Mouse (Mus musculus) embryonic facial prominence, embryonic 11.5 days (tissue): Measurements from ENCODE around the gene Uqcc3. TPM values are rescaled to one million over a fixed set of nuclear protein-coding genes. Genes with fewer than 3 reads are reported as not detected.
"Not testable (repeated sequence)": the region's sequence is repeated elsewhere in the genome, so short reads cannot be mapped to it uniquely, and the experiment has no call there.

Experiments
- ATAC-seq: fragments of 200-750 bp; cut with Nextera tagmentation; replicated peaks from 2 replicates; pipeline ENCODE4 v1.8.0; 2017; ENCODE audit warnings: low read depth; ENCODE audit not compliant: insufficient number of reproducible peaks, low FRiP score, low TSS enrichment
- DNase-seq: peaks from one replicate; pipeline ENCODE4 v3.0.0-alpha.2; 2015; ENCODE audit warnings: low spot score
- H3K27ac ChIP-seq: fragments of 300-500 bp; sonication (generic); replicated peaks from 2 replicates; pipeline ENCODE4 v1.5.1; 2014; ENCODE audit warnings: mild to moderate bottlenecking, low read depth, low read length, control low read depth
- H3K27me3 ChIP-seq: fragments of 300-500 bp; sonication (generic); 2 replicates; pipeline ENCODE4 v1.6.1; 2014; ENCODE audit warnings: mild to moderate bottlenecking, low read length, moderate library complexity, mixed read lengths; ENCODE audit not compliant: control insufficient read depth, insufficient read depth
- H3K36me3 ChIP-seq: fragments of 300-500 bp; sonication (generic); replicated peaks from 2 replicates; pipeline ENCODE4 v1.6.1; 2014; ENCODE audit warnings: low read depth, mild to moderate bottlenecking, low read length, moderate library complexity, mixed read lengths; ENCODE audit not compliant: control insufficient read depth, insufficient read depth
- H3K4me1 ChIP-seq: fragments of 300-500 bp; sonication (generic); 2 replicates; pipeline ENCODE4 v1.6.1; 2014; ENCODE audit warnings: low read length, mixed read lengths; ENCODE audit not compliant: control insufficient read depth, insufficient read depth
- H3K4me2 ChIP-seq: fragments of 300-500 bp; sonication (generic); 2 replicates; pipeline ENCODE4 v1.6.1; 2014; ENCODE audit warnings: low read depth, mild to moderate bottlenecking, control low read depth, low read length, moderate library complexity
- H3K4me3 ChIP-seq: fragments of 300-500 bp; sonication (generic); 2 replicates; pipeline ENCODE4 v1.5.1; 2014; ENCODE audit warnings: low read depth, low read length, control low read depth
- H3K9ac ChIP-seq: fragments of 300-500 bp; sonication (generic); replicated peaks from 2 replicates; pipeline ENCODE4 v1.6.1; 2014; ENCODE audit warnings: mild to moderate bottlenecking, control low read depth, low read length
- H3K9me3 ChIP-seq: fragments of 300-500 bp; sonication (generic); replicated peaks from 2 replicates; pipeline ENCODE4 v1.6.1; 2016; ENCODE audit warnings: mild to moderate bottlenecking, low read length, inconsistent platforms, mixed read lengths; ENCODE audit not compliant: control insufficient read depth
- WGBS: fragments of 180-500 bp; shearing (Covaris S2); extraction: QIAGEN DNeasy Blood & Tissue Kit; methylation state at CpG from one replicate; pipeline ENCODE4 v1.1.7; 2014; 5-methylcytosine and 5-hydroxymethylcytosine counted together
- polyA plus RNA-seq: library from polyadenylated mRNA; unstranded; fragments of >200 nt; fragmentation: Nextera tagmentation; extraction: Ambion mirVana; gene quantifications from 2 replicates; pipeline ENCODE4 v1.2.1, GENCODE M21; 2014

Uqcc3 gene
- polyA plus RNA-seq, 1 experiment from 2014 or later: 56.1 TPM

- H3K4me1 ChIP-seq: no peaks in the 10 kb centered on the region
- peak within 1 kb of the TSS; percentile 90 for H3K4me3 ChIP-seq
- ATAC-seq (peak; percentile 96), DNase-seq (peak; percentile 97)
- H3K4me2 ChIP-seq: peak within 1 kb of the TSS; percentile 73
- WGBS: under 1% methylated on average over 57 of the region's 59 CpGs
- peak within 1 kb of the TSS; percentile 23 for H3K27ac ChIP-seq
- H3K9ac ChIP-seq: peak within 1 kb of the TSS; percentile 83
- no peaks in the 10 kb centered on the region for H3K9me3 ChIP-seq
- peaks cover 10% of the 10 kb centered on the region for H3K36me3 ChIP-seq
- H3K27me3 ChIP-seq: no peaks in the 10 kb centered on the region
These were observed 9.2 kb downstream of the Uqcc3 start, which contains the start of gene Ubxn1 for GRCm38 (mm10) chr19:8871267-8872186. TSS of gene Ubxn1 (plus strand) at chr19:8871496.

- no peak overlapping the region for H3K27ac ChIP-seq
- H3K4me1 ChIP-seq: no peaks in the 10 kb centered on the region
- peak overlapping the region; percentile 90 for H3K4me3 ChIP-seq
- H3K36me3 ChIP-seq: peaks cover 10% of the 10 kb centered on the region
- H3K9ac ChIP-seq: peak overlapping the region; percentile 43
- 61% methylated on average over 9 of the region's 9 CpGs for WGBS
- no peaks in the 10 kb centered on the region for H3K9me3 ChIP-seq
- no peak; the same call in 1 of the 2 replicates for ATAC-seq
- no peak for DNase-seq
- peak overlapping the region; percentile 21 for H3K4me2 ChIP-seq
- no peaks in the 10 kb centered on the region for H3K27me3 ChIP-seq
These were observed 9.9 kb downstream of the Uqcc3 start for GRCm38 (mm10) chr19:8870838-8871237.

- 76% methylated on average over 3 of the region's 3 CpGs for WGBS
- not testable (repeated sequence) for H3K4me1 ChIP-seq, H3K9me3 ChIP-seq, H3K36me3 ChIP-seq, H3K9ac ChIP-seq, H3K27ac ChIP-seq, H3K4me2 ChIP-seq, DNase-seq, H3K27me3 ChIP-seq, ATAC-seq, H3K4me3 ChIP-seq
These were observed 10.3 kb downstream of the Uqcc3 start for GRCm38 (mm10) chr19:8870381-8870780.

- Histone ChIP-seq H3K27ac (no peak overlapping the region), H3K4me3 (no peak overlapping the region), H3K9ac (no peak overlapping the region), H3K9me3 (no peaks in the 10 kb centered on the region), H3K4me1 (no peaks in the 10 kb centered on the region), H3K36me3 (no peaks in the 10 kb centered on the region), H3K27me3 (no peaks in the 10 kb centered on the region), H3K4me2 (no peak overlapping the region)
- 84% methylated on average over 6 of the region's 6 CpGs for WGBS
- ATAC-seq (no peak), DNase-seq (no peak)
These were observed 16.5 kb downstream of the Uqcc3 start for GRCm38 (mm10) chr19:8864265-8864664.

GRCm38 (mm10) chr19:8859018-8859417 lies 21.7 kb downstream of the Uqcc3 start:
- Histone ChIP-seq H3K27ac (no peak overlapping the region), H3K9ac (no peak overlapping the region), H3K4me3 (no peak overlapping the region), H3K27me3 (no peaks in the 10 kb centered on the region), H3K4me2 (no peak overlapping the region), H3K36me3 (no peaks in the 10 kb centered on the region), H3K9me3 (no peaks in the 10 kb centered on the region), H3K4me1 (no peaks in the 10 kb centered on the region)
- WGBS: 30% methylated on average over 1 of the region's 1 CpGs
- no peak for ATAC-seq
- DNase-seq: no peak

GRCm38 (mm10) chr19:8857689-8858088 lies 23.0 kb downstream of the Uqcc3 start:
- peak; percentile 64 for DNase-seq
- no peak for ATAC-seq
- H3K27ac ChIP-seq: no peak overlapping the region
- no peak overlapping the region for H3K4me2 ChIP-seq
- no peaks in the 10 kb centered on the region for H3K27me3 ChIP-seq
- H3K36me3 ChIP-seq: no peaks in the 10 kb centered on the region
- no peaks in the 10 kb centered on the region for H3K9me3 ChIP-seq
- H3K9ac ChIP-seq: no peak overlapping the region
- WGBS: 37% methylated on average over 4 of the region's 4 CpGs
- no peaks in the 10 kb centered on the region for H3K4me1 ChIP-seq
- no peak overlapping the region for H3K4me3 ChIP-seq

GRCm38 (mm10) chr19:8853117-8853516 lies 27.6 kb downstream of the Uqcc3 start:
- Histone ChIP-seq H3K9ac (no peak overlapping the region), H3K27me3 (no peaks in the 10 kb centered on the region), H3K4me3 (no peak overlapping the region), H3K4me1 (peaks cover 4% of the 10 kb centered on the region), H3K4me2 (no peak overlapping the region), H3K27ac (no peak overlapping the region), H3K9me3 (no peaks in the 10 kb centered on the region), H3K36me3 (no peaks in the 10 kb centered on the region)
- no peak for ATAC-seq
- WGBS: 79% methylated on average over 3 of the region's 3 CpGs
- DNase-seq: no peak

- 60% methylated on average over 10 of the region's 10 CpGs for WGBS
- H3K4me3 ChIP-seq: no peak overlapping the region
- no peaks in the 10 kb centered on the region for H3K36me3 ChIP-seq
- H3K27ac ChIP-seq: no peak overlapping the region
- H3K9ac ChIP-seq: peak overlapping the region; percentile 9; the same call in 1 of the 2 replicates
- DNase-seq (no peak), ATAC-seq (no peak)
- peaks cover 4% of the 10 kb centered on the region for H3K4me1 ChIP-seq
- H3K27me3 ChIP-seq: no peaks in the 10 kb centered on the region
- H3K4me2 ChIP-seq: no peak overlapping the region
- no peaks in the 10 kb centered on the region for H3K9me3 ChIP-seq
These were observed 28.3 kb downstream of the Uqcc3 start for GRCm38 (mm10) chr19:8852236-8852928.
